Mouse (Mus musculus) adrenal gland, postnatal 14 days (tissue): Measurements from ENCODE around the gene Ablim1. TPM values are rescaled to one million over a fixed set of nuclear protein-coding genes. Genes with fewer than 3 reads are reported as not detected.
A peak's percentile ranks its signal among the peaks of the same experiment; 100 is the strongest.

Source experiments
- DNase-seq: peaks from one replicate; pipeline ENCODE4 v3.0.0; 2021; ENCODE audit warnings: mixed read lengths
- total RNA-seq: library from RNA; stranded (reverse); gene quantifications from 2 replicates; pipeline ENCODE4 v1.2.3, GENCODE M21; 2021

Ablim1 gene
- total RNA-seq, 1 experiment from 2014 or later, result 68.8 TPM

GRCm38 (mm10) chr19:57066313-57066712 lies 248.4 kb downstream of the Ablim1 start:
- peak; percentile 80 for DNase-seq

- no peak for DNase-seq
Measured at GRCm38 (mm10) chr19:57062746-57063145, 252.0 kb downstream of the Ablim1 start.

GRCm38 (mm10) chr19:57059018-57059580 lies 255.6 kb downstream of the Ablim1 start:
- no peak for DNase-seq

GRCm38 (mm10) chr19:57057568-57057967 lies 257.2 kb downstream of the Ablim1 start:
- DNase-seq, result no peak

GRCm38 (mm10) chr19:57055215-57056120 lies 259.3 kb downstream of the Ablim1 start:
- DNase-seq, result peak; percentile 76

GRCm38 (mm10) chr19:57052959-57053358 lies 261.8 kb downstream of the Ablim1 start:
- no peak for DNase-seq

GRCm38 (mm10) chr19:57052016-57052415 lies 262.7 kb downstream of the Ablim1 start:
- DNase-seq, result no peak

GRCm38 (mm10) chr19:57049592-57050090 lies 265.1 kb downstream of the Ablim1 start:
- no peak for DNase-seq

- DNase-seq, result peak; percentile 19
Measured at GRCm38 (mm10) chr19:57047671-57048320, 266.9 kb downstream of the Ablim1 start.

GRCm38 (mm10) chr19:57039258-57039657 lies 275.5 kb downstream of the Ablim1 start:
- DNase-seq, result peak; percentile 48

GRCm38 (mm10) chr19:57036860-57037259 lies 277.9 kb downstream of the Ablim1 start:
- no peak for DNase-seq

GRCm38 (mm10) chr19:57031582-57031981 lies 283.1 kb downstream of the Ablim1 start:
- peak; percentile 77 for DNase-seq

GRCm38 (mm10) chr19:57029461-57029860 lies 285.3 kb downstream of the Ablim1 start:
- DNase-seq, result no peak

GRCm38 (mm10) chr19:57028327-57029179 lies 286.2 kb downstream of the Ablim1 start:
- no peak for DNase-seq

GRCm38 (mm10) chr19:57026501-57026900 lies 288.2 kb downstream of the Ablim1 start:
- no peak for DNase-seq

- no peak for DNase-seq
Measured at GRCm38 (mm10) chr19:57017785-57018179, 296.9 kb downstream of the Ablim1 start.

GRCm38 (mm10) chr19:57016995-57017784 lies 297.5 kb downstream of the Ablim1 start:
- DNase-seq, result peak; percentile 25

GRCm38 (mm10) chr19:57014808-57015207 lies 299.9 kb downstream of the Ablim1 start:
- DNase-seq, result peak; percentile 69

- peak; percentile 58 for DNase-seq
Measured at GRCm38 (mm10) chr19:57013271-57013677, 301.4 kb downstream of the Ablim1 start.

GRCm38 (mm10) chr19:57012068-57012467 lies 302.7 kb downstream of the Ablim1 start:
- DNase-seq, result no peak

- no peak for DNase-seq
Measured at GRCm38 (mm10) chr19:57010064-57010463, 304.7 kb downstream of the Ablim1 start.
